Mouse (Mus musculus) kidney, adult 2 months (tissue): Measurements from ENCODE around the gene Slc25a34.

ENCODE experiments used
- CTCF ChIP-seq: fragments of 200-500 bp; conservative IDR thresholded peaks from 2 replicates; pipeline ENCODE4 v1.5.1; 2011; ENCODE audit warnings: low read depth, mild to moderate bottlenecking, control low read depth, low read length, moderate library complexity, mixed read lengths; ENCODE audit not compliant: insufficient read depth, insufficient read length
- POLR2A ChIP-seq: fragments of 200-500 bp; IDR thresholded peaks from one replicate; pipeline ENCODE4 v1.6.1; 2011; ENCODE audit warnings: low read depth, low read length, control low read depth

DNA sequence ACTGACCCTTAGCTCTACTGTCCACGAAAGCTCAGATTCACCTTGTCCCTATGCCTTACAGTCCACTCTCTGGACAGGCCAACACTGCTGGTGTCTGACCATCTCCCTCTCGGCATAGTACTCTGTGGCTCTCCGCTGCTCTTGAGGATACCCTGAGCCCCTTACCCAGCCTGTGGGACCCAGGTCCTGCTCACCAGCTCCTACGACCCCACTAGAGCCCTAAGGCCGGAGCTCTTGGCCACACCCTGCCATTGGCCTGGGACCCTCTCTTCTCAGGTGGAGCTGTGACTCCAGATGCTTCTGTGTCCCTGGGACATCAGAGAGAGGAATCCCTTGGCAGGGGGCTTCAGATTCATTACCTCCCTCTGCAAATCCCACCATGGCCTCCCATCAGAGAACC is 18.2 kb downstream of the Slc25a34 start:
- TF ChIP-seq POLR2A: no peak
- TF ChIP-seq CTCF: no peak
